Mouse (Mus musculus): ENCODE data around the gene Gstp3. TPM values are rescaled to one million over a fixed set of nuclear protein-coding genes. Genes with fewer than 3 reads are reported as not detected.

Gene Gstp3
- polyA plus RNA-seq, 1 experiment from 2014 or later: 0.23 TPM

DNA sequence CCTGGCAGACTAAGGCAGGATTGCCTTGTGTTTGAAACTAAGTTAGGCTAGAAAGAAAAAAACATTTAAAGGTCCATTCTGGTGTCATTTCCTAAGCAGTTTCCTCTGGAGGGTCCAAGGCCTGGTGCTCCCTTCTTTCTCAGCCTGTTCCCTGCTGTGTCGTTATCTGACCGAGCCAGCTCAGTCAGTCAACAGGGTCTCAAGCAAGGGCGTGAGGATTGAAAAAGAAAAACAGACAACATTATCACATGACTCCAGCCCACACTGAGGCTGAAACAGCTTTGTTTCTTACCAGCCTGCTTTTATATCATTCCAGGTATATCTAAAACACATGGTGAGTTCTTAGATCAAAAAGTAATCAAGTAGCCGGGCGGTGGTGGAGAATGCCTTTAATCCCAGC lies 43.7 kb downstream of the Gstp3 start:
- Histone ChIP-seq H3K4me3 (no peak overlapping the region), H3K9me3 (replicated peaks) (no peaks in the 10 kb centered on the region), H3K27me3 (ENCODE audit: low read depth, poor library complexity, severe bottlenecking) (no peaks in the 10 kb centered on the region), H3K4me1 (peaks cover 25% of the 10 kb centered on the region), H3K27ac (replicated peaks) (no peak overlapping the region), H3K36me3 (peaks cover 5% of the 10 kb centered on the region; the same call in 1 of the 2 replicates)
- DNase-seq (ENCODE audit: low spot score): no peak
- WGBS: 64% methylated on average over 5 of the region's 5 CpGs

DNA sequence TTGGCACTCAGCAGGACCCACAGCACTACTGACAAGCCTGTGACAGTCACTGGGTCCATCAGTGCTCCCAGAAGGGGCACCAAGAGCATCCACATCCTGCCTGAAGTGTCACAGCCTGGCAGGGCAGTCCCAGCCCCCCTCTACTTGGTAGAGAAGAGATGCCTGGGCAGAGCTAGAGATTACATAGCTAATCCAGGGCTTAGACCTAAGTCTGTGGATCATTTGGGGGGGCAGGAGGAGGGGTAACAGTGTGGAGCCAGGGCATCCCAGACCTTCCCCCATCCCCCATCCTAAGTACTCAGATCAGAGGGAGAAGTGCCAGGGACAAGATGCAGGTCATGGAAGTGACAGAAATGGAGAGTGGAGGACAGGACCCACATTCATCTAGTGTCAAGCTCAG lies 44.6 kb downstream of the Gstp3 start:
- no peak for DNase-seq (ENCODE audit: low spot score)
- H3K9me3 ChIP-seq (replicated peaks): no peaks in the 10 kb centered on the region
- H3K27me3 ChIP-seq (ENCODE audit: low read depth, poor library complexity, severe bottlenecking): no peaks in the 10 kb centered on the region
- peaks cover 14% of the 10 kb centered on the region for H3K36me3 ChIP-seq
- no peak overlapping the region for H3K4me3 ChIP-seq
- no peak overlapping the region for H3K27ac ChIP-seq (replicated peaks)
- peaks cover 25% of the 10 kb centered on the region for H3K4me1 ChIP-seq

DNA sequence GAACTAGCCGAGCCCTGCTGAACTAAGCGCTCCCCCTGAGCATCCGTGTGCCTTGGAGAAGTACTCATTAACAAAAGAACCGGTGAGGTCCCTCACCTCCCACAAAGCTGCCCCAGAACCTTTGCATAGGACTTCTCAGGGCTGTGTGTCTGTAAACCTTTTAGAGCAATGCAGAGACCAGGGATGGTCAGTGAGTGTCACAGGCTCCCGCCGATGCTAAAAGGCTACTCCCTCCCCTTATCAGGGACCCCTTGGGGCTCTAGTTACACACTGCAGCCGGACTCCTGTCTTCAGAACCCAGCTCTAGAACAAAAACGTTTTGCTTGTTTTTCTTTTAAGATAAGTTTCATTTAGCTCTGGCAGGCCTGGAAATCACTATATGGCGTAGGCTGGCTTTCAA lies 46.3 kb downstream of the Gstp3 start:
- H3K9me3 ChIP-seq (replicated peaks): no peaks in the 10 kb centered on the region
- no peaks in the 10 kb centered on the region for H3K27me3 ChIP-seq (ENCODE audit: low read depth, poor library complexity, severe bottlenecking)
- DNase-seq (ENCODE audit: low spot score): no peak
- H3K36me3 ChIP-seq: peaks cover 31% of the 10 kb centered on the region
- H3K4me3 ChIP-seq: peak overlapping the region; percentile 94
- H3K4me1 ChIP-seq: peaks cover 21% of the 10 kb centered on the region
- WGBS: 22% methylated on average over 9 of the region's 9 CpGs
- H3K27ac ChIP-seq (replicated peaks): peak overlapping the region; percentile 71

DNA sequence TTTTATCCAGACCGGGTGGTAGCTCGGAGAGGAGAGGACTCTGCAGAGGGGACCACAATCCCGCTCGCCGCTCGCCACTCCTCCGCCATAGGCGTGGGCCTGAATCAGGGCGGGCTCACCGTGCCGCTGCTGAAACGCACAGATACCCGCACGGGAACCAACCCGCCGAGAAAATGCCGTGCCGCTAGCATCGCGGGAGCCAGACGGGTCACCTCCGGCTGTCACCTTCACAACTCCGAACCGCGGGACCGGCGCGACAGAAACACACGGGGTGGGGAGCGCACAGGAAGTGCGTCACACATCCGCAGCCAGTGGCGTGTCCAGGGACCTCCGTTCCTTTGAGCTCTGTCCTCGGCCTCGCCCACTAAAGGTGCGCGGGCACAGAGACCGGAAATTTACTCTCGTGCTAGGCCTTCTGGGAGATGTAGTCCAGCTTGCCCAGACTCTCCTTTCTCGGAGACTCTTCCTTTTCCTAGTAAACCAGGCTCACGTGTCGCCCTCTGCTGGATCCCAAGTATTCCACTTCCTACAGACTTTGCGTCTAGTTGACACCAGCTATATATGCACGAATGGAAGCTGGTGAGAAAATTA lies 46.8 kb downstream of the Gstp3 start, which contains the start of gene Ndufv1:
Gene Ndufv1, minus strand, starts transcription at position 375 of the 591 bp plus-strand sequence.
- Histone ChIP-seq H3K27me3 (ENCODE audit: low read depth, poor library complexity, severe bottlenecking) (no peaks in the 10 kb centered on the region), H3K4me1 (peaks cover 21% of the 10 kb centered on the region), H3K27ac (replicated peaks) (peak within 1 kb of the TSS; percentile 84), H3K36me3 (peaks cover 36% of the 10 kb centered on the region), H3K4me3 (peak within 1 kb of the TSS; percentile 94), H3K9me3 (replicated peaks) (no peaks in the 10 kb centered on the region)
- peak; percentile 98 for DNase-seq (ENCODE audit: low spot score)
- WGBS: under 1% methylated on average over 45 of the region's 45 CpGs

DNA sequence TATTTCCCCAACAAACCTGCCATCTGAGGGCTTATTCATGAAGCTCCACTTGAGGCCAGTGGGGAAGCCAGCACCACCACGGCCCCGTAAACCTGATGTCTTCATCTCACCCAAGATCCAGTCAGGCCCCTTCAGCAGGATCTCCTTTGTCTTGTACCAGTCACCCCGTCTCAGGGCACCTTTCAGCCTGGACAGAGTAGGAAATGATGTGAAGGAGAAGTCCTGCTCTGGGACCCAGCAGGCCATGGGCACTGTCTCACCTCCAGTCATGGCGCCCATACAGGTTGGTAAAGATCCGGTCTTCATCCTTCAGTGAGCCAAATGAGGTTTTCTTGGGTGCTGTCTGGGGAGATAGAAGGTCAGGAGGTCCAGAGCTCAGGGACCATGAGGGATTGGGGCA lies 48.3 kb downstream of the Gstp3 start:
- peak overlapping the region; percentile 12; the same call in 1 of the 2 replicates for H3K4me3 ChIP-seq
- peaks cover 51% of the 10 kb centered on the region for H3K36me3 ChIP-seq
- no peaks in the 10 kb centered on the region for H3K9me3 ChIP-seq (replicated peaks)
- H3K4me1 ChIP-seq: peaks cover 21% of the 10 kb centered on the region
- 92% methylated on average over 5 of the region's 5 CpGs for WGBS
- H3K27ac ChIP-seq (replicated peaks): no peak overlapping the region
- no peak for DNase-seq (ENCODE audit: low spot score)
- no peaks in the 10 kb centered on the region for H3K27me3 ChIP-seq (ENCODE audit: low read depth, poor library complexity, severe bottlenecking)

Other genes starting within 250 kb of the Gstp3 start
- gene Chka, start 207.8 kb downstream of the Gstp3 start, polyA plus RNA-seq (2016; fragmentation: Nextera tagmentation; extraction: Ambion mirVana): 58.6 and 59.1 TPM in 2 replicates
- gene Tcirg1, start 152.4 kb downstream of the Gstp3 start, polyA plus RNA-seq (2016; fragmentation: Nextera tagmentation; extraction: Ambion mirVana): 17.0 and 17.6 TPM in 2 replicates
- gene Ndufs8, start 146.8 kb downstream of the Gstp3 start, polyA plus RNA-seq (2016; fragmentation: Nextera tagmentation; extraction: Ambion mirVana): 251 and 262 TPM in 2 replicates
- 0.73 TPM in 2 replicates for gene Aldh3b1, start 129.8 kb downstream of the Gstp3 start, polyA plus RNA-seq (2016; fragmentation: Nextera tagmentation; extraction: Ambion mirVana)
- gene Unc93b1, start 124.4 kb downstream of the Gstp3 start, polyA plus RNA-seq (2016; fragmentation: Nextera tagmentation; extraction: Ambion mirVana): 5.1 and 8.0 TPM in 2 replicates
- not detected in 2 replicates for gene Aldh3b3, start 100.9 kb downstream of the Gstp3 start, polyA plus RNA-seq (2016; fragmentation: Nextera tagmentation; extraction: Ambion mirVana)
- 0.21 and 0.35 TPM in 2 replicates for gene Aldh3b2, start 87.2 kb downstream of the Gstp3 start, polyA plus RNA-seq (2016; fragmentation: Nextera tagmentation; extraction: Ambion mirVana)
- gene Acy3, start 73.0 kb downstream of the Gstp3 start, polyA plus RNA-seq (2016; fragmentation: Nextera tagmentation; extraction: Ambion mirVana): 1.1 and 2.0 TPM in 2 replicates
- not detected in 2 replicates for gene Tbx10, start 66.8 kb downstream of the Gstp3 start, polyA plus RNA-seq (2016; fragmentation: Nextera tagmentation; extraction: Ambion mirVana)
- 20.2 and 21.5 TPM in 2 replicates for gene Nudt8, start 59.0 kb downstream of the Gstp3 start, polyA plus RNA-seq (2016; fragmentation: Nextera tagmentation; extraction: Ambion mirVana)
- 2.4 and 2.8 TPM in 2 replicates for gene Gm49405, start 58.9 kb downstream of the Gstp3 start, polyA plus RNA-seq (2016; fragmentation: Nextera tagmentation; extraction: Ambion mirVana)
- 2.2 and 3.5 TPM in 2 replicates for gene Doc2g, start 56.3 kb downstream of the Gstp3 start, polyA plus RNA-seq (2016; fragmentation: Nextera tagmentation; extraction: Ambion mirVana)
- gene Ndufv1, start 46.8 kb downstream of the Gstp3 start, polyA plus RNA-seq (2016; fragmentation: Nextera tagmentation; extraction: Ambion mirVana): 188 and 207 TPM in 2 replicates
- 400 and 417 TPM in 2 replicates for gene Gstp1, start 21.6 kb downstream of the Gstp3 start, polyA plus RNA-seq (2016; fragmentation: Nextera tagmentation; extraction: Ambion mirVana)
- 1.0 and 2.8 TPM in 2 replicates for gene Gstp2, start 13.5 kb downstream of the Gstp3 start, polyA plus RNA-seq (2016; fragmentation: Nextera tagmentation; extraction: Ambion mirVana)
- gene Cabp2, start 22.0 kb upstream of the Gstp3 start, polyA plus RNA-seq (2016; fragmentation: Nextera tagmentation; extraction: Ambion mirVana): not detected in 2 replicates
- gene Cdk2ap2, start 37.6 kb upstream of the Gstp3 start, polyA plus RNA-seq (2016; fragmentation: Nextera tagmentation; extraction: Ambion mirVana): 76.2 and 82.5 TPM in 2 replicates
- gene Pitpnm1, start 40.4 kb upstream of the Gstp3 start, polyA plus RNA-seq (2016; fragmentation: Nextera tagmentation; extraction: Ambion mirVana): 12.8 and 15.1 TPM in 2 replicates
- gene Aip, start 66.3 kb upstream of the Gstp3 start, polyA plus RNA-seq (2016; fragmentation: Nextera tagmentation; extraction: Ambion mirVana): 60.6 and 61.7 TPM in 2 replicates
- gene Gpr152, start 80.2 kb upstream of the Gstp3 start, polyA plus RNA-seq (2016; fragmentation: Nextera tagmentation; extraction: Ambion mirVana): not detected in 2 replicates
- not detected in 2 replicates for gene Cabp4, start 84.5 kb upstream of the Gstp3 start, polyA plus RNA-seq (2016; fragmentation: Nextera tagmentation; extraction: Ambion mirVana)
- gene Coro1b, start 89.0 kb upstream of the Gstp3 start, polyA plus RNA-seq (2016; fragmentation: Nextera tagmentation; extraction: Ambion mirVana): 133 and 138 TPM in 2 replicates
- 0.67 TPM in 1 of 2 replicates, not detected in the other for gene Ptprcap, start 94.0 kb upstream of the Gstp3 start, polyA plus RNA-seq (2016; fragmentation: Nextera tagmentation; extraction: Ambion mirVana)
- 58.8 and 71.4 TPM in 2 replicates for gene Rps6kb2, start 103.8 kb upstream of the Gstp3 start, polyA plus RNA-seq (2016; fragmentation: Nextera tagmentation; extraction: Ambion mirVana)
- gene Carns1, start 115.9 kb upstream of the Gstp3 start, polyA plus RNA-seq (2016; fragmentation: Nextera tagmentation; extraction: Ambion mirVana): 2.8 and 4.1 TPM in 2 replicates
- 0.85 and 1.2 TPM in 2 replicates for gene Tbc1d10c, start 131.7 kb upstream of the Gstp3 start, polyA plus RNA-seq (2016; fragmentation: Nextera tagmentation; extraction: Ambion mirVana)
- 1,003 and 1,059 TPM in 2 replicates for gene Ppp1ca, start 132.5 kb upstream of the Gstp3 start, polyA plus RNA-seq (2016; fragmentation: Nextera tagmentation; extraction: Ambion mirVana)
- 58.9 and 60.3 TPM in 2 replicates for gene Rad9a, start 142.1 kb upstream of the Gstp3 start, polyA plus RNA-seq (2016; fragmentation: Nextera tagmentation; extraction: Ambion mirVana)
- gene Clcf1, start 154.7 kb upstream of the Gstp3 start, polyA plus RNA-seq (2016; fragmentation: Nextera tagmentation; extraction: Ambion mirVana): 0.65 and 0.74 TPM in 2 replicates
- not detected in 2 replicates for gene AC109138.7, start 154.8 kb upstream of the Gstp3 start, polyA plus RNA-seq (2016; fragmentation: Nextera tagmentation; extraction: Ambion mirVana)
- 12.2 and 15.6 TPM in 2 replicates for gene Pold4, start 172.3 kb upstream of the Gstp3 start, polyA plus RNA-seq (2016; fragmentation: Nextera tagmentation; extraction: Ambion mirVana)
- gene Ssh3, start 209.6 kb upstream of the Gstp3 start, polyA plus RNA-seq (2016; fragmentation: Nextera tagmentation; extraction: Ambion mirVana): 3.2 and 3.6 TPM in 2 replicates
- gene Ankrd13d, start 223.6 kb upstream of the Gstp3 start, polyA plus RNA-seq (2016; fragmentation: Nextera tagmentation; extraction: Ambion mirVana): 11.7 and 12.6 TPM in 2 replicates
- 12.2 and 14.2 TPM in 2 replicates for gene Grk2, start 246.7 kb upstream of the Gstp3 start, polyA plus RNA-seq (2016; fragmentation: Nextera tagmentation; extraction: Ambion mirVana)